Mouse (Mus musculus) MEL (cell line): ENCODE results near the gene Cenpp.

Source experiments
- CHD1 ChIP-seq: IDR thresholded peaks from 2 replicates; pipeline ENCODE4 v1.6.1; 2012; ENCODE audit warnings: low read depth, mild to moderate bottlenecking, inconsistent platforms, low read length, improper control_type of control experiment
- CTCF ChIP-seq, 3 experiments: IDR thresholded peaks in 2 of 3; conservative IDR thresholded peaks in 1 of 3; 2 replicates each; pipeline ENCODE4 v1.5.1; 2011 to 2012; ENCODE audit warnings: low read length in 3 of 3, low read depth in 2 of 3, mild to moderate bottlenecking in 2 of 3, improper control_type of control experiment in 1 of 3, inconsistent platforms in 1 of 3, mixed read lengths in 1 of 3, moderate library complexity in 1 of 3; ENCODE audit not compliant: control insufficient read depth in 1 of 3, insufficient read depth in 1 of 3, poor library complexity in 1 of 3, severe bottlenecking in 1 of 3
- ELF1 ChIP-seq: IDR thresholded peaks from 2 replicates; pipeline ENCODE4 v1.6.1; 2014; ENCODE audit warnings: low read depth, mild to moderate bottlenecking, inconsistent platforms, low read length, improper control_type of control experiment, moderate library complexity
- ETS1 ChIP-seq: IDR thresholded peaks from 2 replicates; pipeline ENCODE4 v1.6.1; 2012; ENCODE audit warnings: low read depth, mild to moderate bottlenecking, inconsistent platforms, low read length, improper control_type of control experiment, moderate library complexity
- POLR2A ChIP-seq, 2 experiments: IDR thresholded peaks; 2 replicates each; pipeline ENCODE4 v1.6.1; 2011 to 2012; ENCODE audit warnings: low read length in 2 of 2, mild to moderate bottlenecking in 2 of 2, control low read depth in 1 of 2, improper control_type of control experiment in 1 of 2, low read depth in 1 of 2, moderate library complexity in 1 of 2; ENCODE audit not compliant: control insufficient read depth in 1 of 2, insufficient read depth in 1 of 2, poor library complexity in 1 of 2
- ZC3H11A ChIP-seq: IDR thresholded peaks from 2 replicates; pipeline ENCODE4 v1.6.1; 2012; ENCODE audit warnings: low read depth, mild to moderate bottlenecking, inconsistent platforms, low read length, improper control_type of control experiment

GRCm38 (mm10) chr13:49433268-49434029 is 219.1 kb downstream of the Cenpp start:
- TF ChIP-seq POLR2A (IDR thresholded peaks at IDR 0.05; ENCODE audit: control insufficient read depth in 1 of 2, insufficient read depth in 1 of 2, low read depth in 1 of 2, low read length in 2 of 2, poor library complexity in 1 of 2) (no peak), CTCF (IDR thresholded peaks at IDR 0.05 in 2 of 3, conservative IDR thresholded peaks at IDR 0.05 in 1 of 3; ENCODE audit: control insufficient read depth in 1 of 3, insufficient read depth in 1 of 3, low read depth in 2 of 3, low read length in 3 of 3, poor library complexity in 1 of 3, severe bottlenecking in 1 of 3) (no peak), ELF1 (no peak), CHD1 (no peak), ZC3H11A (no peak), ETS1 (no peak)
